Mouse (Mus musculus) liver, embryonic 11.5 days (tissue): ENCODE data around the gene Hist1h3g. TPM values are rescaled to one million over a fixed set of nuclear protein-coding genes. Genes with fewer than 3 reads are reported as not detected.
"Not testable (repeated sequence)": the region's sequence is repeated elsewhere in the genome, so short reads cannot be mapped to it uniquely, and the experiment has no call there.

Experiments used
- ATAC-seq: fragments of 200-750 bp; cut with Nextera tagmentation; replicated peaks from 2 replicates; pipeline ENCODE4 v1.8.0; 2017; ENCODE audit warnings: moderate number of reproducible peaks, mild to moderate bottlenecking, moderate TSS enrichment, moderate library complexity; ENCODE audit not compliant: low FRiP score
- DNase-seq: peaks from one replicate; pipeline ENCODE4 v3.0.0-alpha.2; 2017; ENCODE audit warnings: low spot score
- H3K27ac ChIP-seq: fragments of 300-500 bp; sonication (generic); 2 replicates; pipeline ENCODE4 v1.5.1; 2014; ENCODE audit warnings: mild to moderate bottlenecking, low read depth, low read length, control low read depth
- H3K27me3 ChIP-seq: fragments of 300-500 bp; sonication (generic); replicated peaks from 2 replicates; pipeline ENCODE4 v1.6.1; 2014; ENCODE audit warnings: low read length, mixed read lengths; ENCODE audit not compliant: control insufficient read depth, insufficient read depth
- H3K36me3 ChIP-seq: fragments of 300-500 bp; sonication (generic); 2 replicates; pipeline ENCODE4 v1.6.1; 2014; ENCODE audit warnings: mild to moderate bottlenecking, low read length, moderate library complexity, mixed read lengths; ENCODE audit not compliant: control insufficient read depth, insufficient read depth
- H3K4me1 ChIP-seq: fragments of 300-500 bp; sonication (generic); replicated peaks from 2 replicates; pipeline ENCODE4 v1.6.1; 2014; ENCODE audit warnings: low read length, mixed read lengths; ENCODE audit not compliant: control insufficient read depth, insufficient read depth
- H3K4me2 ChIP-seq: fragments of 300-500 bp; sonication (generic); 2 replicates; pipeline ENCODE4 v1.6.1; 2014; ENCODE audit warnings: mild to moderate bottlenecking, control low read depth, moderate library complexity
- H3K4me3 ChIP-seq: fragments of 300-500 bp; sonication (generic); 2 replicates; pipeline ENCODE4 v1.5.1; 2014; ENCODE audit warnings: low read depth, low read length, control low read depth
- H3K9ac ChIP-seq: fragments of 300-500 bp; sonication (generic); 2 replicates; pipeline ENCODE4 v1.6.1; 2014; ENCODE audit warnings: low read depth, low read length, control low read depth
- H3K9me3 ChIP-seq: fragments of 300-500 bp; sonication (generic); 2 replicates; pipeline ENCODE4 v1.6.1; 2016; ENCODE audit warnings: low read length, inconsistent platforms, mixed read lengths; ENCODE audit not compliant: control insufficient read depth
- WGBS: fragments of 180-500 bp; shearing (Covaris S2); extraction: QIAGEN DNeasy Blood & Tissue Kit; methylation state at CpG from one replicate; pipeline ENCODE4 v1.1.7; 2014; 5-methylcytosine and 5-hydroxymethylcytosine counted together
- polyA plus RNA-seq: library from polyadenylated mRNA; unstranded; fragments of >200 nt; fragmentation: Nextera tagmentation; extraction: Ambion mirVana; gene quantifications from 2 replicates; pipeline ENCODE4 v1.2.1, GENCODE M21; 2014

Hist1h3g gene
- polyA plus RNA-seq, 1 experiment from 2014 or later, result 5.2 TPM

DNA sequence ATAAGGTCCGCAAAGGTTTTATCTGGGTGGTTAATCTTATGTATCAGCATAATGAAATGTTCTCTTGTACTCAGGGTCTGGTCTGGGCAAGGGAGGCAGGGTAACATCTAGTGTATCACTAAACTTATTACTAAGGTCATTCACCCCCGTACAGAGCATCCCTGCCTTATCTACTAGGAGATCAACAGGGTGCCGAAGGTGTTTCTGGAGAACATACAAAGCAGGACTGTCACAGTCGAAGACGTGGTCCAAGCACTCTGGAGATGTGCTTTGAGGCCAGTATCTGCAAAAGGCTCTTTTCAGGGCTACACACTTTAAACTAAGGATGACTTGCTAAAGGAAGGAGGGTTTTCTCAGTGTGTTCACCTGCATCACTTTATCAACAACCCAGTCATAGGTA, 11.5 kb downstream of the Hist1h3g start:
- no peak overlapping the region for H3K4me3 ChIP-seq
- no peak for DNase-seq
- H3K27ac ChIP-seq, result no peak overlapping the region
- H3K9ac ChIP-seq, result peak overlapping the region; percentile 43; the same call in 1 of the 2 replicates
- ATAC-seq, result no peak
- 69% methylated on average over 5 of the region's 5 CpGs for WGBS
- no peaks in the 10 kb centered on the region for H3K9me3 ChIP-seq
- no peak overlapping the region for H3K4me2 ChIP-seq
- 0 out of 2 replicates have a peak, but pooled peaks cover 8% of the 10 kb centered on the region for H3K4me1 ChIP-seq
- no peaks in the 10 kb centered on the region for H3K36me3 ChIP-seq
- H3K27me3 ChIP-seq, result no peaks in the 10 kb centered on the region

DNA sequence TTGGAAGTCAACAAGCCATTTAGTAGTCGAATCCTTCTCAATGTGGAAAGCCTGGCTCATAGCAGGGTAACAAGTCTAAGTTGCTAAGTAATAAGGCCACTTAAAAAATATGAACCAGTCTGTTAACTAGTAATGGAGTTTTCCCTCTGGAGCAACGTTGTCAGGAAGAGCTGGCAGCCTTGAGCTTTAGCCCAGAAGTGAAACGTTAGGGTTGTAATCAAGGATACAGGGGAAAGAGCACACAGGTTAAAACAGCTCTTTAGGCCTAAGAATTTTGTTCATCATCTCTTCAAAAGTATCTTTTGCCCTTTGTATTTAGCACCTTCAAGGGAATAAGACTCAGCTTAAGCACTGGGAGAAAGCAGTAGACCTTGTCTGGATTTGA, 15.5 kb downstream of the Hist1h3g start:
- Histone ChIP-seq H3K27me3 (no peaks in the 10 kb centered on the region), H3K9ac (peak overlapping the region; percentile 61), H3K4me1 (0 out of 2 replicates have a peak, but pooled peaks cover 12% of the 10 kb centered on the region), H3K4me3 (peak overlapping the region; percentile 46), H3K4me2 (peak overlapping the region; percentile 72), H3K27ac (peak overlapping the region; percentile 99), H3K9me3 (no peaks in the 10 kb centered on the region), H3K36me3 (no peaks in the 10 kb centered on the region)
- ATAC-seq (no peak; the same call in none of the 2 replicates), DNase-seq (peak; percentile 46)
- WGBS, result 5% methylated on average over 3 of the region's 3 CpGs

DNA sequence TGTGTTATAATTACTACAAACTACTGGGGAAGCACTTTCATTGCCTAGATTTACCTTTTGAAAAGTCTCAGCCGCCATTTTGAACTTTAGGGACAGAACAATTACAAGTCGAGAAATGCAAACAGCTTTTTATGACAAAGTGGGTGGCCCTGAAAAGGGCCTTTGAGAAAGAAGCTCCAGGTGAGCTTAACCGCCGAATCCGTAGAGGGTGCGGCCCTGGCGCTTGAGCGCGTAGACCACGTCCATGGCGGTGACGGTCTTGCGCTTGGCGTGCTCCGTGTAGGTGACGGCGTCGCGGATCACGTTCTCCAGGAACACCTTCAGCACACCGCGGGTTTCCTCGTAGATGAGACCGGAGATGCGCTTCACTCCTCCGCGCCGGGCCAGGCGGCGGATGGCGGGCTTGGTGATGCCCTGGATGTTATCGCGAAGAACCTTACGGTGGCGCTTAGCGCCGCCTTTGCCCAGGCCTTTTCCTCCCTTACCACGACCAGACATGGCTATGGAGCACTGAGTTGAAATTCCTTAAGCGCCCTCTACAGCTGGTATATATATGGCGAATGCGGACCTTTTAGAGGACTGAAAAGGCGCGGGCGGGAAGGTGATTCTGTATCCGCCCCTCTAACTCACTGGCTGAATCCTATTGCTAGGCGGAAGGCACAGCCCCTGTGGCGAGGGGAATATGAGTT, 16.1 kb downstream of the Hist1h3g start, which contains the start of gene Hist1h4f:
Hist1h4f (minus strand) TSS at position 503 of the 689 bp plus-strand sequence.
- Histone ChIP-seq H3K4me2 (peak within 1 kb of the TSS; percentile 72), H3K9ac (peak within 1 kb of the TSS; percentile 61), H3K4me3 (peak within 1 kb of the TSS; percentile 46), H3K27ac (peak within 1 kb of the TSS; percentile 99)
- ATAC-seq (peak; percentile 72), DNase-seq (peak; percentile 97)
- under 1% methylated on average over 47 of the region's 47 CpGs for WGBS
- H3K9me3 ChIP-seq, H3K4me1 ChIP-seq, H3K36me3 ChIP-seq, H3K27me3 ChIP-seq: not testable (repeated sequence)

DNA sequence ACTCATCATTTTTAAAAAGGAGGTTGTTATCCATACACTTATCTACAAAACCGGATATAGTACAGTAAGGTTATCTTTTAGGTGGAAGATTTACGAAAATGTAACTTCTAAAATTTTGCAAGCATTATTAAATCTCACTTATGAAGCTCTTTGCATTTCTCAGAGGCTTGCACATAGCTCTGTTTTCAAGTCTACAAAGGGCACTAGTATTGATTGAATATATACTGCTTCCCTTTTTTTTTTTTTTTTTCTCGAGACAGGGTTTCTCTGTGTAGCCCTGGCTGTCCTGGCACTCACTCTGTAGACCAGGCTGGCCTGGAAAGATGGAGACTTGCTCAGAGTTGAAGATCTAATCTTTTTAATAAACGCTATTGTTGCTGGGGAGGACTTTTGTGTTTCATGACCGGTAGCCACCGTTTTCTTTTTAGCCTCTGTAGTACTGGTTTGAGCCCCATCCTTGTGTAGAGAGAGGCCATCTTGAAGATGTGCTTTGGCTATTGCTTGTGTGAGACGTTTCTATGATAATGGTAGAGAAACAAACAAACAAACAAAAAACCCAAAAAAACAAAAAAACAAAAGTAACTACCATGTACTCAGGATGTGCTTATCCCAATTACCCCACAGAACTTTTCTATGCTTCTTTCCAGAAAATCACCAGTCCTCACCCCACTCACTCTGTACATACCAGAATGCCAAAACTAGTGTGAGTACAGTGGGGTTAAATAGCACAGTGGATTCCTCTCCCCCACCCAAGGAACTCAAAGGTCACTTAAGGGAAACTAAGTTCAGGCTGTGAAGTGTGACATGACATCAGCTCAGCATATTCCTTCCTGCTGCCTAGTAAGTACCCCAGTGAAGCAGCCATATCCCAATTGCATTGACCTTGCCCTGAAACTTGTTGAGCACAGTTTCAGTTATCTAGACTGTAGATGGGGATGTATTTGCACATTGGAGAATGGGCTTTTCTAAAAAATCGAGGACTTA, 17.0 kb downstream of the Hist1h3g start:
- Histone ChIP-seq H3K4me3 (peak overlapping the region; percentile 46), H3K4me1 (0 out of 2 replicates have a peak, but pooled peaks cover 13% of the 10 kb centered on the region), H3K9ac (peak overlapping the region; percentile 61), H3K4me2 (peak overlapping the region; percentile 72), H3K36me3 (no peaks in the 10 kb centered on the region), H3K27ac (peak overlapping the region; percentile 99), H3K9me3 (no peaks in the 10 kb centered on the region), H3K27me3 (no peaks in the 10 kb centered on the region)
- WGBS, result 42% methylated on average over 8 of the region's 8 CpGs
- ATAC-seq (no peak), DNase-seq (no peak)

DNA sequence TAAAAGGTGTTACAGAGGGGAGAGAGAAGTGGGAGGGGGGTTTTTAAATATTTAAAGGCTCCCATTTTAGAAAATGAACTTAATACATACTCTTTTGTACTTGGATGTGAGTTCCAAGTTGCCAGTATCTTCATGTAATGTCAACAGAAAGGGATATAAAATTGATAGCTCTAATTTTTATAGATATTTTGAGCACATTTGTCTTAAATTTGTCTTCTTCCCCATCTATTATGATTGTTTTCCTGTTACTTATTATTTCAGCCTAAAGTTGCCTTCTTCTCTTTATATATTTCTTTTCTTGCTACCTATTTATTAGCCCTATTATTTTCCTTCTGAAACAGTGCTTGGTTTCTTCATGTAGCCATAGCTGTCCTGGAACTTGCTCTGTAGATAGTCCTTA, 17.7 kb downstream of the Hist1h3g start, which contains the start of gene Hist1h1d:
Hist1h1d (plus strand) TSS at position 301 of the 400 bp plus-strand sequence.
- Histone ChIP-seq H3K27me3 (no peaks in the 10 kb centered on the region), H3K9ac (peak within 1 kb of the TSS; percentile 91), H3K9me3 (no peaks in the 10 kb centered on the region), H3K27ac (peak within 1 kb of the TSS; percentile 100), H3K4me3 (no peak within 1 kb of the TSS), H3K4me2 (peak within 1 kb of the TSS; percentile 83), H3K36me3 (no peaks in the 10 kb centered on the region), H3K4me1 (0 out of 2 replicates have a peak, but pooled peaks cover 13% of the 10 kb centered on the region)
- no peak for DNase-seq
- ATAC-seq, result no peak

DNA sequence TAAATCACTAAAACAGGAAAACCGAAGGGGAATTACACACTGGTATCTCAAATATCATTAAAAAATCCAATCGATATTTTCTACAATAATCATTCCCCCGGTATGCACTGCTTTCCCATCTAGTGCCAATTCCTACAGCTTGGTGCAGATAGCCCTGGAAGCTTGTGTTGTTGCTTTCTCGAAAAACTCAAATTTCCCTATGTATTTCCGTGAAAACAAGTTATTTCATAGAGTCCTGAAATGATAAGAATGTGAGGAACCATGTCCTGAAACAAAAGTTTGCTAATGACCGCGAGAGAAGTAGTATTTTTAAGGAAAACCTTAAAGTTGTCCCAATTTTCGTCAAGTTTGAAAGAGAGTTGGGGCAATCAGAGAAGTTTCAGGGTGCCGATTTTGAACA, 19.2 kb downstream of the Hist1h3g start:
- H3K4me3 ChIP-seq, result peak overlapping the region; percentile 56

DNA sequence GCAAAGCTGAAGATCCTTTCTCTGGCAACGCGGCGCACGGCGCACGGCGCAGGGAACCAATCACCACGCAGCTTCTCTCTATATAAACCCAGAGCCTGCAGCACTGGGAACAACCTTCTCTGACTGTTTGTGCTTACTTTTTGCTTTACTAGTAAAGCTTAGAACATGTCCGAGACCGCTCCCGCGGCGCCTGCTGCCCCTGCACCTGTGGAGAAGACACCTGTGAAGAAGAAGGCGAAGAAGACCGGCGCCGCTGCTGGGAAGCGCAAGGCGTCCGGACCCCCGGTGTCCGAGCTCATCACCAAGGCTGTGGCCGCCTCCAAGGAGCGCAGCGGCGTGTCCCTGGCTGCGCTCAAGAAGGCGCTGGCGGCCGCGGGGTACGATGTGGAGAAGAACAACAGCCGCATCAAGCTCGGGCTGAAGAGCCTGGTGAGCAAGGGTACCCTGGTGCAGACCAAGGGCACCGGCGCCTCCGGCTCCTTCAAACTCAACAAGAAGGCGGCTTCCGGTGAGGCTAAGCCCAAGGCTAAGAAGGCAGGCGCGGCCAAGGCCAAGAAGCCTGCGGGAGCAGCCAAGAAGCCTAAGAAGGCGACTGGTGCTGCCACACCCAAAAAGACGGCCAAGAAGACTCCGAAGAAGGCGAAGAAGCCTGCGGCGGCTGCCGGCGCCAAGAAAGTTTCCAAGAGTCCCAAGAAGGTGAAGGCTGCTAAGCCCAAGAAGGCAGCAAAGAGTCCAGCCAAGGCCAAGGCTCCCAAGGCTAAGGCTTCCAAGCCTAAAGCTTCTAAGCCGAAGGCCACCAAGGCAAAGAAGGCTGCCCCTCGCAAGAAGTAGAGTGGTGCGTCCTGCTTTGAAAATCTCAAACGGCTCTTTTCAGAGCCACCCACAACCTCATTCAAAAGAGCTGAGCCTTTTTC, 20.0 kb downstream of the Hist1h3g start:
- Histone ChIP-seq H3K36me3 (no peaks in the 10 kb centered on the region), H3K4me2 (peak overlapping the region; percentile 83), H3K4me1 (0 out of 2 replicates have a peak, but pooled peaks cover 13% of the 10 kb centered on the region), H3K4me3 (peak overlapping the region; percentile 56), H3K9me3 (no peaks in the 10 kb centered on the region), H3K9ac (peak overlapping the region; percentile 91), H3K27me3 (no peaks in the 10 kb centered on the region), H3K27ac (peak overlapping the region; percentile 100)
- ATAC-seq (peak; percentile 81), DNase-seq (peak; percentile 88)
- under 1% methylated on average over 54 of the region's 54 CpGs for WGBS

More for the DNA sequence above, 19.2 kb downstream of the Hist1h3g start:
- WGBS, result 21% methylated on average over 9 of the region's 9 CpGs
- Histone ChIP-seq H3K36me3 (no peaks in the 10 kb centered on the region), H3K27ac (peak overlapping the region; percentile 100), H3K4me1 (0 out of 2 replicates have a peak, but pooled peaks cover 13% of the 10 kb centered on the region), H3K9me3 (no peaks in the 10 kb centered on the region), H3K4me2 (peak overlapping the region; percentile 83), H3K27me3 (no peaks in the 10 kb centered on the region), H3K9ac (peak overlapping the region; percentile 91)
- DNase-seq (no peak), ATAC-seq (no peak)
